Mouse (Mus musculus): Measurements from ENCODE around the gene Zdhhc22. TPM values are rescaled to one million over a fixed set of nuclear protein-coding genes. Genes with fewer than 3 reads are reported as not detected.
A peak's percentile ranks its signal among the peaks of the same experiment; 100 is the strongest.

The Zdhhc22 gene
- polyA plus RNA-seq, 1 experiment = not detected

DNA sequence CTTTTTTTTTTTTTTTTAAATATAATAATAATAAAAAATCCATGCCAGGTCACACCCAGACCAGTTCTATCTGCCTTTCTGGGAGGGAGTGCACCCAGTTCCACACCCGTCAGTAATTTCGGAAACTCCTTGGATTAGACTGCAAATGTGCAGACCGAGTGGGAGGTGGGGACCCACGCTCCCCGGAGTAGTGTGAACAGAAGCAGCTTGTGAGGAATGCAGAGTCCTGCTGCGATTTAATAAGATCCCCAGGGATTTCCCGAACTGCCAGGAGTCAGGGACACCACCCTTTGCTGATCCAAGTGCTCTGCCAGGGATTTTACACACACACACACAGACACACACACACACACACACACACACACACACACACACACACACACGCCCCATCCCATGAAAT lies 16.5 kb downstream of the Zdhhc22 start:
- Histone ChIP-seq H3K27ac (ENCODE audit: insufficient read depth, low read depth, low read length) (no peak overlapping the region), H3K4me3 (ENCODE audit: insufficient read depth, low read depth, low read length) (no peak overlapping the region), H3K4me1 (ENCODE audit: control insufficient read depth, insufficient read depth, low read length) (peaks cover 55% of the 10 kb centered on the region)
- WGBS = 11% methylated on average over 8 of the region's 8 CpGs
- TF ChIP-seq CTCF (IDR thresholded peaks at IDR 0.05; ENCODE audit: insufficient read depth, low read depth, low read length) = no peak
- TF ChIP-seq POLR2A (IDR thresholded peaks at IDR 0.05; ENCODE audit: insufficient read depth, low read depth, low read length) = no peak

DNA sequence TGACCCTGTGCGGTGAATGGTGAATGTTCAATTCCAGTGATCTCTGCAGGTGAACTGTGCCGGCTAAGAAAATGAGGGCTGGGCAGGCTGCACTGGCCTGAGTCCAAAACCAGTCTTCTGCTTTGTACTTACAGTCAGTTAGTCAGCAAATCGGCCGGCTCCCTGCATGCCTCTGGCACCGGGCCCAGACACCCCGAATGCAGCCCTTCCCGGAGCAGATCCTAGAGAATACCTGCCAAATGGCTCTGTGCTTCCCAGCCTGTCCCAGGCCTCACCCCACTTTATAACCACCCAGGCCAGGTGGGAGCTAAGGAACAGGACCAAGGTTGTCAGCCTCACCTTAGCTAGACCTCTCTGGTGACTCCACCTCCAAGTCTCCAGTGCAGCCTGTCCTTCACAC lies 17.0 kb downstream of the Zdhhc22 start:
- H3K4me3 ChIP-seq (ENCODE audit: insufficient read depth, low read depth, low read length) = no peak overlapping the region
- H3K4me1 ChIP-seq (ENCODE audit: control insufficient read depth, insufficient read depth, low read length) = peaks cover 52% of the 10 kb centered on the region
- 10% methylated on average over 7 of the region's 7 CpGs for WGBS
- TF ChIP-seq CTCF (IDR thresholded peaks at IDR 0.05; ENCODE audit: insufficient read depth, low read depth, low read length) (no peak), POLR2A (IDR thresholded peaks at IDR 0.05; ENCODE audit: insufficient read depth, low read depth, low read length) (no peak)
- peak overlapping the region; percentile 29; the same call in 1 of the 2 replicates for H3K27ac ChIP-seq (ENCODE audit: insufficient read depth, low read depth, low read length)

GRCm38 (mm10) chr12:86971089-86971488 lies 19.1 kb downstream of the Zdhhc22 start:
- 93% methylated on average over 7 of the region's 7 CpGs for WGBS

DNA sequence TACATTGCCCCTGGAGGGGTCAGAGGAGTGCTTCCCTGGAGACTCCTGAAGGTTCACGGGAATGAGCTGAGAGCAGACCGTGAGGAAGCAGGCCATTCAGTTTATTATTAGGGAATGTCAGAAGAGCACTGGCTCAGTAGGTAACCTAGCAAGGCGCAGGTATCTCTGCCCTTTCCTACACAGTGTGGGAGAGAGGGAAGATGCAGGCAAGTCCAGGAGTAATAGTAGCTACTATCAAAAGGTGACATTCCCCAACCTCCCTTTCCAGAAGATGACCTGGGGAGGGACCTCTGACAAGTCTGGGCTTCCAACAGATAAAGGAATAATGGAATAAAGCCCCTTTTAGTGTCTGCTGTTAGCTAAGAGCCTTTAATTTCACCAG lies 21.0 kb downstream of the Zdhhc22 start:
- 52% methylated on average over 3 of the region's 3 CpGs for WGBS
- peak overlapping the region; percentile 84 for H3K27ac ChIP-seq (ENCODE audit: insufficient read depth, low read depth, low read length)
- TF ChIP-seq CTCF (IDR thresholded peaks at IDR 0.05; ENCODE audit: insufficient read depth, low read depth, low read length) (no peak), POLR2A (IDR thresholded peaks at IDR 0.05; ENCODE audit: insufficient read depth, low read depth, low read length) (no peak)
- H3K4me1 ChIP-seq (ENCODE audit: control insufficient read depth, insufficient read depth, low read length) = peaks cover 45% of the 10 kb centered on the region
- no peak overlapping the region for H3K4me3 ChIP-seq (ENCODE audit: insufficient read depth, low read depth, low read length)

More at GRCm38 (mm10) chr12:86971089-86971488, 19.1 kb downstream of the Zdhhc22 start:
- peaks cover 53% of the 10 kb centered on the region for H3K4me1 ChIP-seq (ENCODE audit: control insufficient read depth, insufficient read depth, low read length)
- no peak for TF ChIP-seq POLR2A (IDR thresholded peaks at IDR 0.05; ENCODE audit: insufficient read depth, low read depth, low read length)
- TF ChIP-seq CTCF (IDR thresholded peaks at IDR 0.05; ENCODE audit: insufficient read depth, low read depth, low read length) = no peak
- H3K27ac ChIP-seq (ENCODE audit: insufficient read depth, low read depth, low read length) = no peak overlapping the region
- H3K4me3 ChIP-seq (ENCODE audit: insufficient read depth, low read depth, low read length) = no peak overlapping the region

DNA sequence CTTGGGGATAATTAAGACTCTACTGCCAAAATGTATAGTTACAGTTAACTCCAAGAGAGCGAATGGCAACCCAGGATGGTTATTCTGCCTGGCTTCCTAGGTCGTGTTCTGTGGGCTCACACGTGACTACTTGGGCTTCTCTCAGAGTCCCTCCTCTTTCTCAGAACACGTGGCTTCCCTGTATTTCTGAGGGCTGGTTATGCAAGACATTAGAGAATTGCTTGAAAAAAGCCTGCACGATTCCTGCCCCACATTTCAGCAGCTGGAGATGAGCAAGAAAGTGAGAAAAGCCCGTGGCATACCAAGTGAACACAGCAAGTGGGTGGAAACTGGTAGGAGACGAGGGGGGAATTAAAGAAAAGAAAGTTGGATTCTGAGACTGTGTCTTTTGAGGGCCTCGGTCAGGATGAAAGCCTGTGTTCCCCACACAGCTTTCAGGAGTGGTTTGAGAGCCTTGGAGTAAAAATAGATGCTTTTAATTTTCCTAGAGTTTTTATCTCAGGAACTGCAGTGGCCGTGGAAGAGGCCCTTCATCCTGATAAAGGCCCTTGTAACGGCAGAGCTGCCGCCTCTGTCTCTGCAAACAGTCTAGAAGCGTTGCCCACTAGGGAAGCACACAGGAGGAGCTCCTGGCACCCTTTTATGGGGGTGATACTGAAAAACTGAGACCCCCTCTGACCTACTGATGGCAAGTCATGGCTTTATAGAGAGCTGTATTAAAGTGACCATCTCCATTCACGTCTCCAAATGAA lies 21.6 kb downstream of the Zdhhc22 start:
- no peak overlapping the region for H3K4me3 ChIP-seq (ENCODE audit: insufficient read depth, low read depth, low read length)
- 20% methylated on average over 13 of the region's 13 CpGs for WGBS
- TF ChIP-seq CTCF (IDR thresholded peaks at IDR 0.05; ENCODE audit: insufficient read depth, low read depth, low read length) (no peak), POLR2A (IDR thresholded peaks at IDR 0.05; ENCODE audit: insufficient read depth, low read depth, low read length) (no peak)
- H3K27ac ChIP-seq (ENCODE audit: insufficient read depth, low read depth, low read length) = peak overlapping the region; percentile 90
- H3K4me1 ChIP-seq (ENCODE audit: control insufficient read depth, insufficient read depth, low read length) = peaks cover 41% of the 10 kb centered on the region

- Histone ChIP-seq H3K4me1 (ENCODE audit: control insufficient read depth, insufficient read depth, low read length) (peaks cover 28% of the 10 kb centered on the region), H3K4me3 (ENCODE audit: insufficient read depth, low read depth, low read length) (no peak overlapping the region), H3K27ac (ENCODE audit: insufficient read depth, low read depth, low read length) (no peak overlapping the region)
- 41% methylated on average over 4 of the region's 4 CpGs for WGBS
- no peak for TF ChIP-seq POLR2A (IDR thresholded peaks at IDR 0.05; ENCODE audit: insufficient read depth, low read depth, low read length)
- no peak for TF ChIP-seq CTCF (IDR thresholded peaks at IDR 0.05; ENCODE audit: insufficient read depth, low read depth, low read length)
Measured at GRCm38 (mm10) chr12:86965237-86965799, 24.9 kb downstream of the Zdhhc22 start.

DNA sequence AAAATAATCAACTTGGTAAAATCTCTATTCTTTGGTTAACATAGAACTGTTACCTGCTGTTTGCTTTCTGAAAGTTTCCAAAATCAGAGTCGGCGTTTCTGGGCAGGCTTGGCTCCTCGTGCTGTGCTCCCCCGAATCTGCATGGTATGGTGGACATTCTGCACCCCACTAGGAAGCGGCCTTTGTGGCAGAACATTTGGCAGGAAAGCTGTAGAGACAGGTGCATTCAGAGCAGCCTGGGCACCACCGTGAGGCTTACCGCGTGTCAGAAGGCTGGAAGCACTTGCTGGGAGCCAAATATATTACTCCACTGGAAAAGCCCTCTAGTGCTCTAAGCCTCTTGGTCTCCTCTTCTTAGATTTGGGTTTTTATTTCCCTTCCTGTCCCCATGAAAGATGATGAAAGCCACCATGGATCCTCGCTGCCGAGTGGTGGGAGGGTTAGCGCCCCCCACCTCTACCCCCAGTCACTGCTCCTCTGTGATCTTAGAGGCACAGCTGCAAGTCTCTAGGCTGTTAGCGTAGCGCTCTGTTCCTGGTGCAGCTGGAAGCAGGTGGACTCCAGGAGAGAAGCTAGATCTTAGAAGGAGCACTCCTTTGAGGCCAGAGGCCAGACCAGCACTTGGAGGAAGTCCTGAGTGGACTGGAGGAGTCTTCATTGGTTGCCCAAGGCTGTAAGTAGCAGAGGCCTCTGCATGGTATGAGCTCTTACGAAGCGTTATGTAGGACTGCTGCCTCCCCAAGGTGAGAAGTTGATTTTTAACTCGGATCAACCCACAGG lies 25.8 kb downstream of the Zdhhc22 start:
- Histone ChIP-seq H3K27ac (ENCODE audit: insufficient read depth, low read depth, low read length) (no peak overlapping the region), H3K4me3 (ENCODE audit: insufficient read depth, low read depth, low read length) (no peak overlapping the region), H3K4me1 (ENCODE audit: control insufficient read depth, insufficient read depth, low read length) (peaks cover 22% of the 10 kb centered on the region)
- TF ChIP-seq CTCF (IDR thresholded peaks at IDR 0.05; ENCODE audit: insufficient read depth, low read depth, low read length) = no peak
- no peak for TF ChIP-seq POLR2A (IDR thresholded peaks at IDR 0.05; ENCODE audit: insufficient read depth, low read depth, low read length)
- WGBS = 74% methylated on average over 16 of the region's 16 CpGs

GRCm38 (mm10) chr12:86961589-86962344 lies 28.5 kb downstream of the Zdhhc22 start:
- no peak overlapping the region for H3K4me3 ChIP-seq (ENCODE audit: insufficient read depth, low read depth, low read length)
- H3K27ac ChIP-seq (ENCODE audit: insufficient read depth, low read depth, low read length) = no peak overlapping the region
- peaks cover 9% of the 10 kb centered on the region for H3K4me1 ChIP-seq (ENCODE audit: control insufficient read depth, insufficient read depth, low read length)
- WGBS = 64% methylated on average over 11 of the region's 11 CpGs
- TF ChIP-seq POLR2A (IDR thresholded peaks at IDR 0.05; ENCODE audit: insufficient read depth, low read depth, low read length) = no peak
- TF ChIP-seq CTCF (IDR thresholded peaks at IDR 0.05; ENCODE audit: insufficient read depth, low read depth, low read length) = no peak

Measured in olfactory bulb, adult 2 months (tissue).